Mouse (Mus musculus): ENCODE measurements around the gene Uvrag.
A peak's percentile ranks its signal among the peaks of the same experiment; 100 is the strongest.

Gene Uvrag

GRCm38 (mm10) chr7:99140984-99141918 lies at the start of gene Uvrag:
Uvrag (minus strand) TSS chr7:99141141.
- DNase-seq (ENCODE audit: low read depth, low spot score): peak; percentile 92

DNA sequence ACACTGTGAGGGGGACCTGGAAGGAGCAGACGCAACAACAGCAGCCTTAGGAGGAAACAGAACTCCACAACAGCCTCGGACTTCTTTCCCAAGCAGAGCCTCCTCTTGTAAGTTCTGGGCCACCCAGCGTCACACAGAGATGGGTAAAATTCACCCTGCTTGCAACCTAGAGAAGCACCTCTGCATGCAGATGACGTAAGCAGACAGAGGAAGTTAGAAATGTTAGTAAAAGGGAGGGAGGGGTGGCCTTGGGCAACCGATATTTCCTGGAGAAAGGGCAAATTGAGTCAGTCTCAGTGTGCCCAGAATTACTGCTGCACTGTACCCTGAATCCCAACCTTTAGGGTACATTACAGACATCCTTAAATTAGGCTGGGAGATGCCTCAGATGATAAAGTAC lies 48.9 kb upstream of the Uvrag start:
- no peak for DNase-seq (ENCODE audit: low read depth, low spot score)

- DNase-seq (ENCODE audit: low read depth, low spot score): no peak
These were observed 47.7 kb upstream of the Uvrag start for GRCm38 (mm10) chr7:99188630-99189029.

GRCm38 (mm10) chr7:99187451-99187850 lies 46.5 kb upstream of the Uvrag start:
- DNase-seq (ENCODE audit: low read depth, low spot score): no peak

DNA sequence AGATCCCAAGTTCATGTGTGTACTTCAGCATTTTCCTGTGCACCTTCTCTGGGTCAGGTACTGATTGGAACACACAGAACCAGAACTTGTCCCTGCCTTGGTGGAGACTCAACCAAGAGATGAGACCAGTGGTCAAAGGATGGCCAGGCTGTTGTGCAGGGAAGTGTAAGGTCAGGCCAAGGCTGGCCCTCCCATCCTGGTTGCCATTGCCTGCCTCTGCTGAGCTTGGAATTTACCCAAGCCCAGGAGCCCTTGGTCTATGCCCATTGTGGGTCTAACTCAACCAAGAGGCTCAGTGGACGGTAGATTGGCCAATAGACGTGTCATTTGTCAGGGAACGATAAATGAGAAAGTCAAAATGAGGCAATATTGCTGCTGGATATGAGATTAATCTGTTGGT lies 44.5 kb upstream of the Uvrag start:
- DNase-seq (ENCODE audit: low read depth, low spot score): no peak

DNA sequence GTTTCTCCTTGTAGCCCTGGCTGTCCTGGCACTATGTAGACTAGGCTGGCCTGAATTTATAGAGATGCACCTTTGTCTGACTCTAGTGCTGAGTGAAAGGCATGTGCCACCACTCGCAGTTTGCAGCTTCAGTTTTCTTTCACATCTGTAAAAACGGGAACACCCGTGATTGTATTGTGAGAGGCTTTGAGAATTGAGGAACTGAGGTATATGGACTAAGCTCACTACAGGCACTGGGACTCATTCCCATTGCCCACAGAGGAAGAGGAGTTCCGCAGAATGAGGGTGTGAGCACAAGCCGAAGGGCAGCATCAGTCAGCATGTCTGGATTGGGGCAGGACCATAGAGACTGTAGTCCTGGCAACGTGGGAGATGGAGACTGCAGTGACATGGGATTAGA lies 42.8 kb upstream of the Uvrag start:
- DNase-seq (ENCODE audit: low read depth, low spot score): no peak

DNA sequence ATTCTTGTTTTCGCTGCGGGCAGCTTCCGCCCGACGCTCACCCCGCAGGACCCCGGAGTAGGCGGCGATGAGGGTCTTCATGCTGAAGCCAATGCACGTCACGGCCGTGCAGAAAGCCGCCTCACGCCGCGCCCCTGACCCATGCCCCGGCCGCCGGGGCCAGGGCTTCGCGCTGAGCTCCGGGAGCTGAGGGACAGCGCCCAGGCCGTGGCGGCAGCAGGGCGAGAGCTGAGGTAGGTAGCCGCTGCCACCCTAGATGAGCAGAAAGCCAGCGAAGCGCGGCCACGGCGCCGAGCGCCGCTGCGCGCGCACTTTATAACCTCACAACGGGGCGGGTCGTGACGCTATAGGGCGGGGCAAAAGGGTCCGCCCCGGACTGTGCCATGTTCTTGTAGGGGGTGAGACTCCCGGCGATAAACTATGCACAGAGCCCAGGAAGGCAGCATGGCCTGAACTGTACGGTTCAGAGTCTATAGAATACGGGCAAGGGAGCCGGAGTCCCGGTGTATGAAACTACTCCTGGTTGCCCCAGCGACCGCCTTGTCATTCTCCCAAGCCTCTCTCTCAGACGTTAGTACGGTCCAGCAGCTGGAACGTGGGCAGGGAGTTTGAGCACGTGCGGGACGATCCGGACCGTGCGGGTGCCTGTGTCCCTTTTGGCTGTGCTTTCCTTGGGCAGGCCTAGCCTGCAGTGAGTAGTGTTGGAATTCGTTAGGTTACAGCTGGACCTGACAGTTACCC lies 41.7 kb upstream of the Uvrag start, which contains the start of gene Dgat2:
Dgat2 (minus strand) TSS at position 288 of the 741 bp plus-strand sequence.
- DNase-seq (ENCODE audit: low read depth, low spot score): peak; percentile 62

GRCm38 (mm10) chr7:99181619-99182431 lies 40.9 kb upstream of the Uvrag start:
- DNase-seq (ENCODE audit: low read depth, low spot score): no peak

DNA sequence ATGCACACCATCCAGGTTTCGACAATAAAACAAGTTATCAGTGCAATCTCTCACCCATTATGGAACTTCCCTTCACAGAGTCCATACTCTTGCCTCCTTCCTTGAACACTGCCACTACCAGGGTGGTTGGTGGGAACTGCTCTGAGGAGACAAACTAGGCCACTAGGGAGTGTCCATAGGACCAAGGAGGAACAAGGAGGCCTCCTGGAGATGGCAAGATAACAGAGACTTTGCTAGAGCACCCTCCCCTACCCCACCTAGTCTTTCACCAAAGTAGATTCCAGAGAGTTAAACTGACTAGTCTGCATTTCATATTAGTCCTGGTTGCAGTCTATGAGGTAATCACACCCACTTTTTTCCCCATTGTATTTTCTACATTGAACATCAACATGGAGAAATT lies 39.2 kb upstream of the Uvrag start:
- DNase-seq (ENCODE audit: low read depth, low spot score): no peak

- DNase-seq (ENCODE audit: low read depth, low spot score): no peak
These were observed 38.3 kb upstream of the Uvrag start for GRCm38 (mm10) chr7:99179271-99179670.

GRCm38 (mm10) chr7:99177386-99177785 lies 36.4 kb upstream of the Uvrag start:
- DNase-seq (ENCODE audit: low read depth, low spot score): no peak

- DNase-seq (ENCODE audit: low read depth, low spot score): no peak
These were observed 34.7 kb upstream of the Uvrag start for GRCm38 (mm10) chr7:99175666-99176065.

GRCm38 (mm10) chr7:99175118-99175517 lies 34.2 kb upstream of the Uvrag start:
- no peak for DNase-seq (ENCODE audit: low read depth, low spot score)

- no peak for DNase-seq (ENCODE audit: low read depth, low spot score)
These were observed 33.1 kb upstream of the Uvrag start for GRCm38 (mm10) chr7:99174006-99174405.

DNA sequence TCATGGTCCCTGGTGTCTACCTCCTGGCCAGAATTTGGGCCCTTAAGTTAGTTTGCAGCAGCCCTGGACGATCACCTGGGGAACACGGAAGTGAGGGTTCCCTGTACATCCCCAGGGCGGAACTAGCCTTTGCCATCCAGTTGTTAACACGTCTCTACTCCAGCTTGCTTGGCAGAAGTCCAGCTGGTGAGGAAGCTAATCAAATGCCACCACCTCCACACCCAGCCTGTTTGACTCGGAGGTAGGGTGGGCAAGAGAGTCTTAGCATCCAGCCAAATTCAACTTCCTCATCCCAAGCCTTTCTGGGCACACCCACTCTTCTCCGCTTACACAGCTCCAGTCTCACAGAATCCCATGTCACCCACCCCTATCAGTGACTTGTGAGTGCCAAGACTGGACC lies 32.0 kb upstream of the Uvrag start:
- no peak for DNase-seq (ENCODE audit: low read depth, low spot score)

DNA sequence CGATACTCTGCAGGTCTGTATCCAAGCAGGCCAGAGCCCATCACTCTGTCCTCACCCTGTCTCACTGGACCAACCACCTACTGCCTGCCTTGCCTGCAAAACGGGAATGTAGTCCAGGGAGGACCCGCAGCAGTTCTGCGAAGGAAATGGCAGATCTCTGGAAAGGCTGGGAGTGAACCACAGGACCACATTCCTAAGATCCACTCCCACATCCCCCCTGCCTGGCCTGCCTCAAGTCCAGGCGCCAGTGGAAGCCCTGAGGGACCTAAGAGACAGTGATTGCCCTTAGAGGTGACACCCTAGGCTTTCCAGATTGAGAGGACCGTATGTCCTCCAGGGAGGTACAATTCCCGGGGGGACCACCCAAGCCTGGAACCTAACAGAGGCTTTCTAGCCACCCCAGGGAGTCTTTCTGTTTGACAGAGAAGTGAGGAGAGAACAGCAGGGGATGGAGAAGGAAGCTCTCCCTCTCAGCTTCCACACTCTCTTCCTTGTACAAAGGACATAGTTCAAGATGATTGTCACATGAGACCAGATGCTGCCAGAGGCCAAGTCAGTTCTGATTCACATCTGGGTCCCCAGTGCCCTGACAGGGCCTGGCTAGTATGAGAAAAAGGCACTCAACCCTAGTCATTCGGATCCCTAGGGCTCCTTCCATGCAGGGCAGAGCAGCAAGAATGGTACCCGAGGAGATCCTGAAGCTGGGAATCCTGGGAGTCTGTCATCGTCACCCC lies 31.0 kb upstream of the Uvrag start:
- DNase-seq (ENCODE audit: low read depth, low spot score): no peak

- no peak for DNase-seq (ENCODE audit: low read depth, low spot score)
These were observed 29.6 kb upstream of the Uvrag start for GRCm38 (mm10) chr7:99170519-99170918.

DNA sequence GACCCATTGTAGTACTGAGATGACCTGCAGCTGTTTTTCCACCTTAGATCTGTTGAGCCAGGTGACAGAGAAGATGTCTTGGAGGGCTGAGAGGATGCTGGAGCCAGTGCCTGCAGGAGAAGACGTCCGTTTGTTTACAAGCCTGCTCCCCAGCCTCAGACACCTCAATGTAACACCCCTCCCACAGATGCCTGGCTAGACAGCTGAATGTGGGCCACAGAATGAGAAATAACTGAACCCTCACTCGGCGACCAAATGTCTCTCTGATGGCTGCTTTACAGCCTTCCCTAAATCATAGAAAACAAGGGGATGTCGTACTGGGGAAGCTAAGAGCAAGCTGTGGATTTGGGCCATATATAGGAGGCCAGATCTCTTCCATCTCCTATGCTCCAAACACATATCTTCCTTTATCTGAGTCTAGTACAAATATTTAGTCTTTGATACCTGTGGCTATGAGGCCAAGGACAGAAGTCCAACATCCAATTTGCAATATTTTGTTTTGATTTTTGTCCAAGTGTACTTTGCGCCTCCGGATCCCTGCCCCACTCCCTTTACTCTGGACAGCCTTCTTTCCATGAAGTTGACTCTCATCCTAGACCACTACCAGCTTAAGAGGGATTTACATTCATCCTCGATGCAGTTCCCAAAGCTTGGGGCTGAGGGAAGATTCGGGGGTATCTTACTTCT lies 28.9 kb upstream of the Uvrag start:
- no peak for DNase-seq (ENCODE audit: low read depth, low spot score)

- no peak for DNase-seq (ENCODE audit: low read depth, low spot score)
These were observed 27.8 kb upstream of the Uvrag start for GRCm38 (mm10) chr7:99168756-99169155.

DNA sequence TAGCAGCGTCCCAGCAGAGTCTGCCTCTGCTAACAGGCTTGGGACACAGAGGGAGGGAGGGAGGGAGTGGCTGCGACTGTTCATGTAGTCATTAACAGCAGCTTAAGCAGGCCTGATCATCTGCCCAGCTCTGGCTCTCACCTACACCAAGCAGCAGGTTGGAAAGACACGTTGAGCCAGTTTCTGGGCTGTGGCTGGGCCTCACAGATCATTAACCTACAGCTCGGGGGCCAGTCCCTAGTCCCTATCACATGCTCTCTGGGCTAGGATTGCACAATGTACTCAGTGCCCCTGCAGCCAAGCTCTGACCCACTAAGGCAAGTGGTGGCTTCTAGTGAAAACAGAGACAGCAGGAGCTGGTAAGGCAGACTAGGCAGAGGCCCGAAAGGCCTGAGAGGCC lies 27.0 kb upstream of the Uvrag start:
- DNase-seq (ENCODE audit: low read depth, low spot score): no peak

DNA sequence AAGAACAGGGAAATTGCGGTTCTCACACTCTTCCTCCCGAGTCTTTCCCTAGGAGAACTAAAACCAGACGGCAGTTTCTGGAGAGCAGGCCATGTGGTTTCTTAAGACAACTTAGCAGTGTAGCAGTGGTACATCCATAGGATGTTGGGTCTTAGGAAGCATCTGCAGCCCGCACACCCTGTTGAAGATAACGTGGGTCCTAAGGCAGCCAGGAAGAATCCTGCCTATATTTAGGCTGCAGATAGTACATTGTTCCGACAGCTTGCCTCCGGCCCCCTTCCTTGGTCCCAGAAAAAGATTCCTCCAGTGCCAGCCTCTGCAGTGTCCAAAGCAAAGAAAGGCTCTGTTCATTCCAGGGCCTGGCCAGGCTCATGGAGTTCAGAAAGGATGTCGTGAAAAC lies 25.2 kb upstream of the Uvrag start:
- no peak for DNase-seq (ENCODE audit: low read depth, low spot score)

Measured in WW6 (cell line).